Mouse (Mus musculus): ENCODE data around the gene Tceanc2. TPM values are rescaled to one million over a fixed set of nuclear protein-coding genes. Genes with fewer than 3 reads are reported as not detected.

The Tceanc2 gene
- polyA plus RNA-seq, 1 experiment, result 15.7 TPM

DNA sequence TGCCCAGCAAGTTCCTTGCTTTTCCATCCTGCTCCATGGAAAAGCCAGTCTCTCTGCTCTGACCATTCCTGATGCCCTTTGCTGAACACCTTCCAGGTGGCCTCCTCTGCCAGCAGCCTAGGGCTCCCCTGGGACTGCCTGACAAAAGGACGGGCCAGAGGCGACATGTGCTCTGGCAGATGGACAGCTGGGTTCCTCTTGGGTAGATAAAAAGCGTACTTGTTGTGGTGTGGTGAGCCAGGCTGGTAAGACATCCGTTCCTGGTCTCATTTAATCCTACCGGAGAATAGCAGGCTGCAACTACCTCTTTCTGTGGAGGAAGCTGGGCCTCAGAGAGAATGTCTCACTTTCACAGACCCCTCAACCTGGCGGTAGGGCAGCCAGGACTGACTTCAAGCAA, 82.9 kb downstream of the Tceanc2 start:
- H3K4me1 ChIP-seq (ENCODE audit: control insufficient read depth, insufficient read depth, low read length), result no peaks in the 10 kb centered on the region
- no peak for TF ChIP-seq CTCF (IDR thresholded peaks at IDR 0.05; ENCODE audit: low read depth, low read length)
- TF ChIP-seq EP300 (IDR thresholded peaks at IDR 0.05; ENCODE audit: insufficient read depth, low read depth, low read length), result no peak
- TF ChIP-seq POLR2A (IDR thresholded peaks at IDR 0.05; ENCODE audit: insufficient read depth, low read length), result no peak

GRCm38 (mm10) chr4:107094484-107095187, 84.3 kb downstream of the Tceanc2 start:
- no peak for TF ChIP-seq POLR2A (IDR thresholded peaks at IDR 0.05; ENCODE audit: insufficient read depth, low read length)
- no peak for TF ChIP-seq CTCF (IDR thresholded peaks at IDR 0.05; ENCODE audit: low read depth, low read length)
- TF ChIP-seq EP300 (IDR thresholded peaks at IDR 0.05; ENCODE audit: insufficient read depth, low read depth, low read length), result no peak
- H3K9me3 ChIP-seq (replicated peaks; ENCODE audit: control insufficient read depth, insufficient read depth, low read length, poor library complexity, severe bottlenecking), result no peaks in the 10 kb centered on the region

More for the DNA sequence above, 82.9 kb downstream of the Tceanc2 start:
- H3K27ac ChIP-seq (ENCODE audit: insufficient read depth, low read length), result no peak overlapping the region
- H3K27me3 ChIP-seq (ENCODE audit: control insufficient read depth, insufficient read depth, low read length, poor library complexity, severe bottlenecking), result no peaks in the 10 kb centered on the region
- no peak overlapping the region for H3K9ac ChIP-seq (ENCODE audit: low read depth, poor library complexity, severe bottlenecking)
- H3K9me3 ChIP-seq (replicated peaks; ENCODE audit: control insufficient read depth, insufficient read depth, low read length, poor library complexity, severe bottlenecking), result no peaks in the 10 kb centered on the region
- H3K36me3 ChIP-seq (ENCODE audit: control insufficient read depth, insufficient read depth, low read length, poor library complexity, severe bottlenecking), result no peaks in the 10 kb centered on the region
- H3K4me3 ChIP-seq (ENCODE audit: low read depth, low read length), result no peak overlapping the region

GRCm38 (mm10) chr4:107091696-107092095, 87.2 kb downstream of the Tceanc2 start:
- no peaks in the 10 kb centered on the region for H3K36me3 ChIP-seq (ENCODE audit: control insufficient read depth, insufficient read depth, low read length, poor library complexity, severe bottlenecking)
- TF ChIP-seq POLR2A (IDR thresholded peaks at IDR 0.05; ENCODE audit: insufficient read depth, low read length) (no peak), CTCF (IDR thresholded peaks at IDR 0.05; ENCODE audit: low read depth, low read length) (no peak), EP300 (IDR thresholded peaks at IDR 0.05; ENCODE audit: insufficient read depth, low read depth, low read length) (no peak)
- no peak overlapping the region for H3K27ac ChIP-seq (ENCODE audit: insufficient read depth, low read length)
- no peak overlapping the region for H3K9ac ChIP-seq (ENCODE audit: low read depth, poor library complexity, severe bottlenecking)
- no peak overlapping the region for H3K4me3 ChIP-seq (ENCODE audit: low read depth, low read length)
- H3K9me3 ChIP-seq (replicated peaks; ENCODE audit: control insufficient read depth, insufficient read depth, low read length, poor library complexity, severe bottlenecking), result no peaks in the 10 kb centered on the region
- H3K27me3 ChIP-seq (ENCODE audit: control insufficient read depth, insufficient read depth, low read length, poor library complexity, severe bottlenecking), result no peaks in the 10 kb centered on the region
- no peaks in the 10 kb centered on the region for H3K4me1 ChIP-seq (ENCODE audit: control insufficient read depth, insufficient read depth, low read length)

More at GRCm38 (mm10) chr4:107094484-107095187, 84.3 kb downstream of the Tceanc2 start:
- Histone ChIP-seq H3K4me3 (ENCODE audit: low read depth, low read length) (no peak overlapping the region), H3K4me1 (ENCODE audit: control insufficient read depth, insufficient read depth, low read length) (no peaks in the 10 kb centered on the region), H3K27ac (ENCODE audit: insufficient read depth, low read length) (no peak overlapping the region), H3K36me3 (ENCODE audit: control insufficient read depth, insufficient read depth, low read length, poor library complexity, severe bottlenecking) (no peaks in the 10 kb centered on the region), H3K9ac (ENCODE audit: low read depth, poor library complexity, severe bottlenecking) (no peak overlapping the region), H3K27me3 (ENCODE audit: control insufficient read depth, insufficient read depth, low read length, poor library complexity, severe bottlenecking) (no peaks in the 10 kb centered on the region)

GRCm38 (mm10) chr4:107084858-107085257, 94.1 kb downstream of the Tceanc2 start:
- H3K27ac ChIP-seq (ENCODE audit: insufficient read depth, low read length), result no peak overlapping the region
- H3K4me1 ChIP-seq (ENCODE audit: control insufficient read depth, insufficient read depth, low read length), result no peaks in the 10 kb centered on the region

DNA sequence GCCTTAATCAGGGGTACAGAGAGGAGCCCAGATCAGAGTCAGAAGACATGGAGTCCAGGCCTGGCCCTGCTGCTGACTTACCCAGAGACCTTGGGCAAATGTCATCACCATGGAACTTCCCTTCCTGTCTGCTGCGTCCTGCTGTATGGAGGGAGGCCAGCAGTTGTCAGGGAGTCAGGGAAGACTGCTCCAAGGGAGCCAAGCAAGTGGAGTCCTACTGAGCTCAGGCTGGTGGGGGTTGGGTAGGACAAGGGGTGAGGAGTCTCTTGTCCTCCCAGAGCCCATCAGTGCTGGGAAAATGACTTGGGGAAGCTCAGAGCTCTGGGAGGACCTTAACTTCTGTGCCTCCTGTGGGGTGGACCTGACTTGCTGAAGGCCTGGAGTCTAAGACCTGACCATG, 94.6 kb downstream of the Tceanc2 start:
- Histone ChIP-seq H3K27ac (ENCODE audit: insufficient read depth, low read length) (no peak overlapping the region), H3K9ac (ENCODE audit: low read depth, poor library complexity, severe bottlenecking) (no peak overlapping the region), H3K36me3 (ENCODE audit: control insufficient read depth, insufficient read depth, low read length, poor library complexity, severe bottlenecking) (no peaks in the 10 kb centered on the region), H3K9me3 (replicated peaks; ENCODE audit: control insufficient read depth, insufficient read depth, low read length, poor library complexity, severe bottlenecking) (no peaks in the 10 kb centered on the region), H3K4me1 (ENCODE audit: control insufficient read depth, insufficient read depth, low read length) (no peaks in the 10 kb centered on the region), H3K4me3 (ENCODE audit: low read depth, low read length) (no peak overlapping the region), H3K27me3 (ENCODE audit: control insufficient read depth, insufficient read depth, low read length, poor library complexity, severe bottlenecking) (no peaks in the 10 kb centered on the region)
- TF ChIP-seq EP300 (IDR thresholded peaks at IDR 0.05; ENCODE audit: insufficient read depth, low read depth, low read length) (no peak), POLR2A (IDR thresholded peaks at IDR 0.05; ENCODE audit: insufficient read depth, low read length) (no peak), CTCF (IDR thresholded peaks at IDR 0.05; ENCODE audit: low read depth, low read length) (no peak)

More at GRCm38 (mm10) chr4:107084858-107085257, 94.1 kb downstream of the Tceanc2 start:
- no peaks in the 10 kb centered on the region for H3K36me3 ChIP-seq (ENCODE audit: control insufficient read depth, insufficient read depth, low read length, poor library complexity, severe bottlenecking)
- no peaks in the 10 kb centered on the region for H3K9me3 ChIP-seq (replicated peaks; ENCODE audit: control insufficient read depth, insufficient read depth, low read length, poor library complexity, severe bottlenecking)
- TF ChIP-seq CTCF (IDR thresholded peaks at IDR 0.05; ENCODE audit: low read depth, low read length) (no peak), POLR2A (IDR thresholded peaks at IDR 0.05; ENCODE audit: insufficient read depth, low read length) (no peak), EP300 (IDR thresholded peaks at IDR 0.05; ENCODE audit: insufficient read depth, low read depth, low read length) (no peak)
- no peak overlapping the region for H3K4me3 ChIP-seq (ENCODE audit: low read depth, low read length)
- no peak overlapping the region for H3K9ac ChIP-seq (ENCODE audit: low read depth, poor library complexity, severe bottlenecking)
- no peaks in the 10 kb centered on the region for H3K27me3 ChIP-seq (ENCODE audit: control insufficient read depth, insufficient read depth, low read length, poor library complexity, severe bottlenecking)

Other genes with a start within 250 kb of the Tceanc2 start
- 59.2 and 63.7 TPM in 2 replicates for gene Mrpl37, start 112.2 kb downstream of the Tceanc2 start, polyA plus RNA-seq (2011; ENCODE audit: insufficient read depth, insufficient read length, low read depth, missing spikeins)
- gene Cyb5rl, start 112.1 kb downstream of the Tceanc2 start, polyA plus RNA-seq (2011; ENCODE audit: insufficient read depth, insufficient read length, low read depth, missing spikeins), result 4.8 and 5.3 TPM in 2 replicates
- not detected in 2 replicates for gene Cdcp2, start 82.2 kb downstream of the Tceanc2 start, polyA plus RNA-seq (2011; ENCODE audit: insufficient read depth, insufficient read length, low read depth, missing spikeins)
- gene Tmem59, start 717 bp downstream of the Tceanc2 start, polyA plus RNA-seq (2011; ENCODE audit: insufficient read depth, insufficient read length, low read depth, missing spikeins), result 146 and 149 TPM in 2 replicates
- not detected in 2 replicates for gene Ldlrad1, start 30.1 kb upstream of the Tceanc2 start, polyA plus RNA-seq (2011; ENCODE audit: insufficient read depth, insufficient read length, low read depth, missing spikeins)
- 65.2 and 75.4 TPM in 2 replicates for gene Lrrc42, start 74.4 kb upstream of the Tceanc2 start, polyA plus RNA-seq (2011; ENCODE audit: insufficient read depth, insufficient read length, low read depth, missing spikeins)
- 49.0 and 53.9 TPM in 2 replicates for gene Hspb11, start 74.5 kb upstream of the Tceanc2 start, polyA plus RNA-seq (2011; ENCODE audit: insufficient read depth, insufficient read length, low read depth, missing spikeins)
- not detected in 2 replicates for gene Dio1, start 128.1 kb upstream of the Tceanc2 start, polyA plus RNA-seq (2011; ENCODE audit: insufficient read depth, insufficient read length, low read depth, missing spikeins)
- 24.5 and 26.6 TPM in 2 replicates for gene Yipf1, start 135.2 kb upstream of the Tceanc2 start, polyA plus RNA-seq (2011; ENCODE audit: insufficient read depth, insufficient read length, low read depth, missing spikeins)
- 77.2 and 87.4 TPM in 2 replicates for gene Ndc1, start 188.7 kb upstream of the Tceanc2 start, polyA plus RNA-seq (2011; ENCODE audit: insufficient read depth, insufficient read length, low read depth, missing spikeins)

Data from ES-Bruce4 (cell line).